Mouse (Mus musculus) limb, embryonic 11.5 days (tissue): ENCODE measurements around the gene Mmd2. TPM values are rescaled to one million over a fixed set of nuclear protein-coding genes. Genes with fewer than 3 reads are reported as not detected.

Experiments used
- ATAC-seq: fragments of 200-750 bp; cut with Nextera tagmentation; 2 replicates; pipeline ENCODE4 v1.8.0; 2017; ENCODE audit warnings: low read depth; ENCODE audit not compliant: insufficient number of reproducible peaks, low FRiP score, low TSS enrichment
- DNase-seq: peaks from one replicate; pipeline ENCODE4 v3.0.0-alpha.2; 2015; ENCODE audit warnings: low spot score
- H3K27ac ChIP-seq: fragments of 300-500 bp; sonication (generic); replicated peaks from 2 replicates; pipeline ENCODE4 v1.5.1; 2014; ENCODE audit warnings: low read depth, mild to moderate bottlenecking, low read length
- H3K27me3 ChIP-seq: fragments of 300-500 bp; sonication (generic); 2 replicates; pipeline ENCODE4 v1.6.1; 2014; ENCODE audit warnings: mild to moderate bottlenecking, low read length, mixed read lengths; ENCODE audit not compliant: control insufficient read depth, insufficient read depth
- H3K36me3 ChIP-seq: fragments of 300-500 bp; sonication (generic); 2 replicates; pipeline ENCODE4 v1.6.1; 2014; ENCODE audit warnings: mild to moderate bottlenecking, low read length, moderate library complexity, mixed read lengths; ENCODE audit not compliant: control insufficient read depth, insufficient read depth
- H3K4me1 ChIP-seq: fragments of 300-500 bp; sonication (generic); 2 replicates; pipeline ENCODE4 v1.6.1; 2014; ENCODE audit warnings: low read length, mixed read lengths; ENCODE audit not compliant: control insufficient read depth, insufficient read depth
- H3K4me2 ChIP-seq: fragments of 300-500 bp; sonication (generic); 2 replicates; pipeline ENCODE4 v1.6.1; 2014; ENCODE audit warnings: low read depth, mild to moderate bottlenecking, moderate library complexity; ENCODE audit not compliant: severe bottlenecking
- H3K4me3 ChIP-seq: fragments of 300-500 bp; sonication (generic); 2 replicates; pipeline ENCODE4 v1.5.1; 2014; ENCODE audit warnings: low read depth, low read length
- H3K9ac ChIP-seq: fragments of 300-500 bp; sonication (generic); 2 replicates; pipeline ENCODE4 v1.6.1; 2014; ENCODE audit warnings: mild to moderate bottlenecking, low read length
- H3K9me3 ChIP-seq: fragments of 300-500 bp; sonication (generic); 2 replicates; pipeline ENCODE4 v1.6.1; 2016; ENCODE audit warnings: low read length; ENCODE audit not compliant: control insufficient read depth
- WGBS: fragments of 180-500 bp; shearing (Covaris S2); extraction: QIAGEN DNeasy Blood & Tissue Kit; methylation state at CpG from one replicate; pipeline ENCODE4 v1.1.7; 2014; 5-methylcytosine and 5-hydroxymethylcytosine counted together
- polyA plus RNA-seq: library from polyadenylated mRNA; unstranded; fragments of >200 nt; fragmentation: Nextera tagmentation; extraction: Ambion mirVana; gene quantifications from 2 replicates; pipeline ENCODE4 v1.2.1, GENCODE M21; 2014

The Mmd2 gene
- polyA plus RNA-seq, 1 experiment from 2014 or later = 0.59 TPM

- DNase-seq (no peak), ATAC-seq (no peak)
- WGBS = 81% methylated on average over 4 of the region's 4 CpGs
- Histone ChIP-seq H3K4me2 (no peak overlapping the region), H3K4me3 (no peak overlapping the region), H3K27ac (no peak overlapping the region), H3K4me1 (no peaks in the 10 kb centered on the region), H3K9ac (no peak overlapping the region), H3K36me3 (no peaks in the 10 kb centered on the region), H3K27me3 (no peaks in the 10 kb centered on the region), H3K9me3 (no peaks in the 10 kb centered on the region)
Measured at GRCm38 (mm10) chr5:142520360-142520759, 88.2 kb downstream of the Mmd2 start.

- no peak overlapping the region for H3K4me2 ChIP-seq
- no peaks in the 10 kb centered on the region for H3K4me1 ChIP-seq
- H3K36me3 ChIP-seq = no peaks in the 10 kb centered on the region
- no peaks in the 10 kb centered on the region for H3K27me3 ChIP-seq
- no peak overlapping the region for H3K4me3 ChIP-seq
- H3K9me3 ChIP-seq = no peaks in the 10 kb centered on the region
- DNase-seq = no peak
- H3K27ac ChIP-seq = no peak overlapping the region
- no peak overlapping the region for H3K9ac ChIP-seq
- WGBS = 69% methylated on average over 6 of the region's 6 CpGs
- no peak for ATAC-seq
Measured at GRCm38 (mm10) chr5:142518973-142519372, 89.6 kb downstream of the Mmd2 start.

Other genes with a start within 250 kb of the Mmd2 start
- gene Foxk1, start 207.3 kb downstream of the Mmd2 start, polyA plus RNA-seq = 3.3 and 4.7 TPM in 2 replicates
- gene Ap5z1, start 144.9 kb downstream of the Mmd2 start, polyA plus RNA-seq = 8.0 and 8.5 TPM in 2 replicates
- gene Papolb, start 78.7 kb downstream of the Mmd2 start, polyA plus RNA-seq = 0.15 and 0.20 TPM in 2 replicates
- gene Radil, start 57.7 kb downstream of the Mmd2 start, polyA plus RNA-seq = 1.1 and 1.8 TPM in 2 replicates
- 62.4 and 64.4 TPM in 2 replicates for gene Wipi2, start 18.9 kb upstream of the Mmd2 start, polyA plus RNA-seq
- 12.9 and 13.0 TPM in 2 replicates for gene Slc29a4, start 83.7 kb upstream of the Mmd2 start, polyA plus RNA-seq
- gene Tnrc18, start 208.9 kb upstream of the Mmd2 start, polyA plus RNA-seq = 42.2 and 43.3 TPM in 2 replicates